Mouse (Mus musculus): ENCODE results near the gene Pea15a. TPM values are rescaled to one million over a fixed set of nuclear protein-coding genes. Genes with fewer than 3 reads are reported as not detected.
"Not testable (repeated sequence)": the region's sequence is repeated elsewhere in the genome, so short reads cannot be mapped to it uniquely, and the experiment has no call there.

The Pea15a gene
- polyA plus RNA-seq (2012; rRNA removed) = 28.4 and 38.8 TPM in 2 replicates

- Histone ChIP-seq H3K27ac (ENCODE audit: control insufficient read depth, insufficient read depth, low read length) (no peak within 1 kb of the TSS), H3K4me1 (replicated peaks; ENCODE audit: control insufficient read depth, insufficient read depth, low read length) (peaks cover 12% of the 10 kb centered on the region), H3K36me3 (ENCODE audit: control insufficient read depth, insufficient read depth, low read length) (no peaks in the 10 kb centered on the region), H3K4me3 (ENCODE audit: control insufficient read depth, insufficient read depth, low read length) (peak within 1 kb of the TSS; percentile 64), H3K27me3 (ENCODE audit: control insufficient read depth, insufficient read depth, low read length) (no peaks in the 10 kb centered on the region)
- WGBS = 2% methylated on average over 40 of the region's 40 CpGs
- DNase-seq = peak; percentile 66
- TF ChIP-seq POLR2A (IDR thresholded peaks at IDR 0.05; ENCODE audit: control insufficient read depth, extremely low read depth, insufficient read depth, low read length, poor library complexity) (no peak), CTCF (IDR thresholded peaks at IDR 0.05; ENCODE audit: borderline replicate concordance, control insufficient read depth, extremely low read depth, insufficient read depth, low read length, poor library complexity) (no peak)
These were observed at the start of gene Pea15a for GRCm38 (mm10) chr1:172206141-172206917. Pea15a (minus strand) TSS chr1:172206804.

GRCm38 (mm10) chr1:172247679-172248078 lies 41.1 kb upstream of the Pea15a start:
- TF ChIP-seq POLR2A (IDR thresholded peaks at IDR 0.05; ENCODE audit: control insufficient read depth, extremely low read depth, insufficient read depth, low read length, poor library complexity) = no peak
- TF ChIP-seq CTCF (IDR thresholded peaks at IDR 0.05; ENCODE audit: borderline replicate concordance, control insufficient read depth, extremely low read depth, insufficient read depth, low read length, poor library complexity) = peak; percentile 61; the same call in 1 of the 2 replicates
- Histone ChIP-seq H3K36me3 (ENCODE audit: control insufficient read depth, insufficient read depth, low read length) (no peaks in the 10 kb centered on the region), H3K27me3 (ENCODE audit: control insufficient read depth, insufficient read depth, low read length) (no peaks in the 10 kb centered on the region), H3K4me3 (ENCODE audit: control insufficient read depth, insufficient read depth, low read length) (no peak overlapping the region), H3K27ac (ENCODE audit: control insufficient read depth, insufficient read depth, low read length) (no peak overlapping the region), H3K4me1 (replicated peaks; ENCODE audit: control insufficient read depth, insufficient read depth, low read length) (no peaks in the 10 kb centered on the region)
- peak; percentile 59 for DNase-seq
- 21% methylated on average over 2 of the region's 2 CpGs for WGBS

GRCm38 (mm10) chr1:172247216-172247615 lies 40.6 kb upstream of the Pea15a start:
- TF ChIP-seq CTCF (IDR thresholded peaks at IDR 0.05; ENCODE audit: borderline replicate concordance, control insufficient read depth, extremely low read depth, insufficient read depth, low read length, poor library complexity) = no peak
- no peak for TF ChIP-seq POLR2A (IDR thresholded peaks at IDR 0.05; ENCODE audit: control insufficient read depth, extremely low read depth, insufficient read depth, low read length, poor library complexity)
- DNase-seq = no peak
- WGBS = 80% methylated on average over 4 of the region's 4 CpGs
- Histone ChIP-seq H3K4me3 (ENCODE audit: control insufficient read depth, insufficient read depth, low read length) (no peak overlapping the region), H3K4me1 (replicated peaks; ENCODE audit: control insufficient read depth, insufficient read depth, low read length) (no peaks in the 10 kb centered on the region), H3K36me3 (ENCODE audit: control insufficient read depth, insufficient read depth, low read length) (no peaks in the 10 kb centered on the region), H3K27me3 (ENCODE audit: control insufficient read depth, insufficient read depth, low read length) (no peaks in the 10 kb centered on the region), H3K27ac (ENCODE audit: control insufficient read depth, insufficient read depth, low read length) (no peak overlapping the region)

- H3K36me3 ChIP-seq (ENCODE audit: control insufficient read depth, insufficient read depth, low read length); H3K4me1 ChIP-seq (replicated peaks; ENCODE audit: control insufficient read depth, insufficient read depth, low read length); DNase-seq; H3K27me3 ChIP-seq (ENCODE audit: control insufficient read depth, insufficient read depth, low read length); H3K27ac ChIP-seq (ENCODE audit: control insufficient read depth, insufficient read depth, low read length); H3K4me3 ChIP-seq (ENCODE audit: control insufficient read depth, insufficient read depth, low read length): not testable (repeated sequence)
- 41% methylated on average over 23 of the region's 23 CpGs for WGBS
These were observed 38.0 kb upstream of the Pea15a start for GRCm38 (mm10) chr1:172244645-172245044.

GRCm38 (mm10) chr1:172243547-172244205 lies 37.1 kb upstream of the Pea15a start:
- no peak for TF ChIP-seq POLR2A (IDR thresholded peaks at IDR 0.05; ENCODE audit: control insufficient read depth, extremely low read depth, insufficient read depth, low read length, poor library complexity)
- TF ChIP-seq CTCF (IDR thresholded peaks at IDR 0.05; ENCODE audit: borderline replicate concordance, control insufficient read depth, extremely low read depth, insufficient read depth, low read length, poor library complexity) = no peak
- DNase-seq = no peak
- Histone ChIP-seq H3K4me3 (ENCODE audit: control insufficient read depth, insufficient read depth, low read length) (no peak overlapping the region), H3K36me3 (ENCODE audit: control insufficient read depth, insufficient read depth, low read length) (no peaks in the 10 kb centered on the region), H3K27me3 (ENCODE audit: control insufficient read depth, insufficient read depth, low read length) (no peaks in the 10 kb centered on the region), H3K4me1 (replicated peaks; ENCODE audit: control insufficient read depth, insufficient read depth, low read length) (no peaks in the 10 kb centered on the region), H3K27ac (ENCODE audit: control insufficient read depth, insufficient read depth, low read length) (no peak overlapping the region)
- WGBS = 72% methylated on average over 16 of the region's 16 CpGs

GRCm38 (mm10) chr1:172242401-172242800 lies 35.8 kb upstream of the Pea15a start:
- Histone ChIP-seq H3K27ac (ENCODE audit: control insufficient read depth, insufficient read depth, low read length) (no peak overlapping the region), H3K4me3 (ENCODE audit: control insufficient read depth, insufficient read depth, low read length) (no peak overlapping the region), H3K36me3 (ENCODE audit: control insufficient read depth, insufficient read depth, low read length) (no peaks in the 10 kb centered on the region), H3K27me3 (ENCODE audit: control insufficient read depth, insufficient read depth, low read length) (no peaks in the 10 kb centered on the region), H3K4me1 (replicated peaks; ENCODE audit: control insufficient read depth, insufficient read depth, low read length) (no peaks in the 10 kb centered on the region)
- TF ChIP-seq POLR2A (IDR thresholded peaks at IDR 0.05; ENCODE audit: control insufficient read depth, extremely low read depth, insufficient read depth, low read length, poor library complexity) (no peak), CTCF (IDR thresholded peaks at IDR 0.05; ENCODE audit: borderline replicate concordance, control insufficient read depth, extremely low read depth, insufficient read depth, low read length, poor library complexity) (no peak)
- WGBS = 92% methylated on average over 2 of the region's 2 CpGs
- no peak for DNase-seq
